In genomic region chr6:8209866-8210186, GRCm38 (mm10) we compare ENCODE assay signal across 8 mouse cellular contexts. TPM values are rescaled to one million over a fixed set of nuclear protein-coding genes. Genes with fewer than 3 reads are reported as not detected.
DNase-seq lines count a peak whose midpoint lies in the region; ATAC-seq and TF ChIP-seq lines count a peak whose summit lies in the region.

No protein-coding gene starts in this region.

- no peaks in the 10 kb centered on the region for H3K9me3 ChIP-seq in heart, embryonic 15.5 days (replicated peaks)
- no peaks in the 10 kb centered on the region for H3K9me3 ChIP-seq in liver, embryonic 15.5 days (replicated peaks)

- H3K4me3 ChIP-seq in bone marrow macrophage, adult 2 months (ENCODE audit: insufficient read depth, low read length), result peak overlapping the region; percentile 96
- peak overlapping the region; percentile 95 for H3K4me3 ChIP-seq in heart, embryonic 15.5 days
- H3K4me3 ChIP-seq in liver, embryonic 15.5 days (replicated peaks), result peak overlapping the region; percentile 94

- H3K36me3 ChIP-seq in heart, embryonic 15.5 days, result peaks cover 8% of the 10 kb centered on the region; the same call in 1 of the 2 replicates
- H3K36me3 ChIP-seq in liver, embryonic 15.5 days (replicated peaks), result peaks cover 6% of the 10 kb centered on the region

- H3K27me3 ChIP-seq in heart, embryonic 15.5 days, result no peaks in the 10 kb centered on the region
- no peaks in the 10 kb centered on the region for H3K27me3 ChIP-seq in liver, embryonic 15.5 days

- TF ChIP-seq CTCF in bone marrow macrophage, adult 2 months (IDR thresholded peaks at IDR 0.05; ENCODE audit: low read depth, low read length), result no peak

- peak overlapping the region; percentile 90 for H3K9ac ChIP-seq in heart, embryonic 15.5 days
- H3K9ac ChIP-seq in liver, embryonic 15.5 days, result peak overlapping the region; percentile 84

- H3K4me2 ChIP-seq in heart, embryonic 15.5 days, result peak overlapping the region; percentile 65
- peak overlapping the region; percentile 83 for H3K4me2 ChIP-seq in liver, embryonic 15.5 days

- WGBS in heart, embryonic 15.5 days, result 9% methylated on average over 10 of the region's 10 CpGs
- WGBS in liver, embryonic 15.5 days (ENCODE audit: insufficient replicate concordance), result 7% methylated on average over 10 of the region's 10 CpGs

- ATAC-seq in heart, embryonic 15.5 days (replicated peaks; ENCODE audit: insufficient number of reproducible peaks, insufficient read depth, low FRiP score, low read depth), result no peak
- ATAC-seq in liver, embryonic 15.5 days (ENCODE audit: insufficient read depth), result no peak

- H3K4me1 ChIP-seq in bone marrow macrophage, adult 2 months (ENCODE audit: control insufficient read depth, insufficient read depth, low read length), result peaks cover 10% of the 10 kb centered on the region
- H3K4me1 ChIP-seq in heart, embryonic 15.5 days (replicated peaks), result peaks cover 9% of the 10 kb centered on the region
- H3K4me1 ChIP-seq in liver, embryonic 15.5 days (replicated peaks), result peaks cover 16% of the 10 kb centered on the region

- peak overlapping the region; percentile 41; the same call in 1 of the 2 replicates for H3K27ac ChIP-seq in bone marrow macrophage, adult 2 months (ENCODE audit: insufficient read depth, low read depth, low read length)
- H3K27ac ChIP-seq in heart, embryonic 15.5 days, result peak overlapping the region; percentile 97
- peak overlapping the region; percentile 91 for H3K27ac ChIP-seq in liver, embryonic 15.5 days (replicated peaks)

- no peak for TF ChIP-seq POLR2A in bone marrow macrophage, adult 2 months (IDR thresholded peaks at IDR 0.05; ENCODE audit: borderline replicate concordance, low read depth, low read length)

- peak; percentile 35 for DNase-seq in kidney, postnatal 10 days
- no peak for DNase-seq in kidney, adult 18-20 months
- DNase-seq in thymus, postnatal 4 days, result no peak
- DNase-seq in spleen, postnatal 10 days (ENCODE audit: low spot score in 2 of 2), result no peak
- no peak for DNase-seq in gastrocnemius, postnatal 10 days

RNA-seq across cellular contexts. Expression of gene Mios, which starts 0.8 kb away (rescaled TPM):
- polyA plus RNA-seq in bone marrow macrophage, adult 2 months (2012; ENCODE audit: insufficient read depth, insufficient read length, missing spikeins), result 6.5 and 7.4 TPM in 2 replicates
- polyA plus RNA-seq in heart, embryonic 15.5 days (2015; fragmentation: Nextera tagmentation; extraction: Ambion mirVana), result 15.6 and 17.0 TPM in 2 replicates
- 10.6 TPM in 2 replicates for polyA plus RNA-seq in liver, embryonic 15.5 days (2015; fragmentation: Nextera tagmentation; extraction: Ambion mirVana)
- 10 to 100 TPM; 16.2 to 17.6 TPM for total RNA-seq in gastrocnemius, postnatal 10 days (2021)

RNA-seq across cellular contexts. Expression of gene Col28a1, which starts 17.4 kb away (rescaled TPM):
- polyA plus RNA-seq in bone marrow macrophage, adult 2 months (2012; ENCODE audit: insufficient read depth, insufficient read length, missing spikeins), result not detected in 2 replicates
- 0.19 and 0.34 TPM in 2 replicates for polyA plus RNA-seq in heart, embryonic 15.5 days (2015; fragmentation: Nextera tagmentation; extraction: Ambion mirVana)
- 0.06 and 0.21 TPM in 2 replicates for polyA plus RNA-seq in liver, embryonic 15.5 days (2015; fragmentation: Nextera tagmentation; extraction: Ambion mirVana)
- 1 to 10 TPM; 4.4 to 5.2 TPM for total RNA-seq in gastrocnemius, postnatal 10 days (2021)

RNA-seq across cellular contexts. Expression of gene Rpa3, which starts 49.1 kb away (rescaled TPM):
- 30.5 and 41.0 TPM in 2 replicates for polyA plus RNA-seq in bone marrow macrophage, adult 2 months (2012; ENCODE audit: insufficient read depth, insufficient read length, missing spikeins)
- polyA plus RNA-seq in heart, embryonic 15.5 days (2015; fragmentation: Nextera tagmentation; extraction: Ambion mirVana), result 83.1 and 109 TPM in 2 replicates
- polyA plus RNA-seq in liver, embryonic 15.5 days (2015; fragmentation: Nextera tagmentation; extraction: Ambion mirVana), result 71.2 and 89.2 TPM in 2 replicates
- total RNA-seq in gastrocnemius, postnatal 10 days (2021), result 10 to 100 TPM; 18.1 to 20.5 TPM

RNA-seq across cellular contexts. Expression of gene Umad1, which starts 49.3 kb away (rescaled TPM):
- polyA plus RNA-seq in bone marrow macrophage, adult 2 months (2012; ENCODE audit: insufficient read depth, insufficient read length, missing spikeins), result 15.5 and 16.0 TPM in 2 replicates
- 23.1 and 23.2 TPM in 2 replicates for polyA plus RNA-seq in heart, embryonic 15.5 days (2015; fragmentation: Nextera tagmentation; extraction: Ambion mirVana)
- polyA plus RNA-seq in liver, embryonic 15.5 days (2015; fragmentation: Nextera tagmentation; extraction: Ambion mirVana), result 16.4 and 17.3 TPM in 2 replicates
- 10 to 100 TPM in 1 of 2 experiments, 1 to 10 TPM in 1; 9.3 to 11.3 TPM for total RNA-seq in gastrocnemius, postnatal 10 days (2021)

RNA-seq across cellular contexts. Expression of gene Gm45062, which starts 49.4 kb away (rescaled TPM):
- 2.5 and 3.7 TPM in 2 replicates for polyA plus RNA-seq in bone marrow macrophage, adult 2 months (2012; ENCODE audit: insufficient read depth, insufficient read length, missing spikeins)
- polyA plus RNA-seq in heart, embryonic 15.5 days (2015; fragmentation: Nextera tagmentation; extraction: Ambion mirVana), result 5.1 and 5.5 TPM in 2 replicates
- polyA plus RNA-seq in liver, embryonic 15.5 days (2015; fragmentation: Nextera tagmentation; extraction: Ambion mirVana), result 1.2 and 1.8 TPM in 2 replicates
- not detected for total RNA-seq in gastrocnemius, postnatal 10 days (2021)

Comparison
In these comparisons a context has a peak if more than half of its experiments do, and no peak if none do; other contexts are left out.
1. H3K27ac ChIP-seq: peak in every context shown above with its lines; median percentile 97 in heart, embryonic 15.5 days; 91 in liver, embryonic 15.5 days; 41 in bone marrow macrophage, adult 2 months.